Mouse (Mus musculus) C2C12 (cell line): ENCODE data around the gene Efcab9.

Experiments used
- CEBPB ChIP-seq: IDR thresholded peaks from one replicate; pipeline ENCODE4 v1.6.1; 2011; ENCODE audit warnings: low read depth, mild to moderate bottlenecking, control low read depth, moderate library complexity
- CTCF ChIP-seq: IDR thresholded peaks from one replicate; pipeline ENCODE4 v1.5.1; 2011; ENCODE audit not compliant: control insufficient read depth, insufficient read depth, insufficient read length
- MAX ChIP-seq: IDR thresholded peaks from one replicate; pipeline ENCODE4 v1.6.1; 2011; ENCODE audit warnings: mild to moderate bottlenecking, control low read depth
- MYOD1 ChIP-seq: IDR thresholded peaks from one replicate; pipeline ENCODE4 v1.6.1; 2011; ENCODE audit warnings: low read depth; ENCODE audit not compliant: control insufficient read depth, insufficient read length
- MYOG ChIP-seq: IDR thresholded peaks from one replicate; pipeline ENCODE4 v1.6.1; 2011; ENCODE audit not compliant: control insufficient read depth, insufficient read length; ENCODE audit errors: extremely low read depth
- USF1 ChIP-seq: IDR thresholded peaks from one replicate; pipeline ENCODE4 v1.6.1; 2011; ENCODE audit warnings: low read depth, mild to moderate bottlenecking, control low read depth, moderate library complexity

- TF ChIP-seq CEBPB: no peak
- no peak for TF ChIP-seq CTCF
- no peak for TF ChIP-seq MAX
- TF ChIP-seq MYOD1: no peak
- no peak for TF ChIP-seq USF1
- no peak for TF ChIP-seq MYOG
Measured at GRCm38 (mm10) chr11:32538846-32539245, 7.0 kb upstream of the Efcab9 start.
